Mouse (Mus musculus) cerebellum, adult 2 months (tissue): ENCODE measurements around the gene Ip6k2.

Experiments used
- CTCF ChIP-seq: fragments of 200-500 bp; IDR thresholded peaks from 2 replicates; pipeline ENCODE4 v1.5.1; 2011; ENCODE audit warnings: low read depth, mild to moderate bottlenecking, control low read depth, low read length, moderate library complexity, borderline replicate concordance; ENCODE audit not compliant: insufficient read depth
- POLR2A ChIP-seq: fragments of 200-500 bp; IDR thresholded peaks from 2 replicates; pipeline ENCODE4 v1.6.1; 2011; ENCODE audit warnings: low read length, control low read depth, borderline replicate concordance; ENCODE audit not compliant: insufficient read depth

DNA sequence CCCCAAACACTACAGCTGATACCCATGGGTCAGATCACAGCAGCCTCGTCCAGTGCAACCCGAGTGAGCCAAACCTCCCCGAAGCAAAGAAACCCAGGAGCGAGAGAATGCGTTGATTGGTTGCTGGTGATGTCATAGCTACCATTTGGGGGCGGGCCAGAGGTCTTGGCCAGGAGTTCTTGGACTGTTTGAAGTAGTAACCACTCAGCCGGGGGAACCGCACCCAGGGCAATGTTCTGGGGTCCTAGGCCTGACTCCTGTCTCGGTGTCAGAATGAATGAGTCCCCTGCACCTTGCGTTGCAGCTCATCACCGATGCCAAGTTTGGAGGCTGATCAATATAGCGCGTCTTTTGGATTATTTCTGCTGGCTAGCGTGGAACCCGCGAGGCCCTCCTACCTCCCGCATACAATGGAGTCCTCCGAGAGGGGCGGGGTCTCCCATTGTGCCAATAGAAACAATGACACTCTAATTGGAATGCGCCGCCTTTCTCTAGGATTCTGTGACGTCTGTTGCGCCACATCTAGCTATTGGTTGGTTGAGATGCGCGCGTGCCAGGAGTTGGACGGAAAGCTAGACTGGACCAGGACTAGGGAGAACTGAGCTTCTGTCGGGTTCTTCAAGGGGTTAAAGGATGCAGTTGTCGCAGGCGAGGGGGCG lies 41.3 kb downstream of the Ip6k2 start:
- TF ChIP-seq POLR2A (peak; percentile 94), CTCF (no peak)
